Mouse (Mus musculus) inflammation-experienced regulatory T-cells, adult 6 months (primary cell): ENCODE results near the gene Clip1. TPM values are rescaled to one million over a fixed set of nuclear protein-coding genes. Genes with fewer than 3 reads are reported as not detected.
"Not testable (repeated sequence)": the region's sequence is repeated elsewhere in the genome, so short reads cannot be mapped to it uniquely, and the experiment has no call there.

Source experiments
- ATAC-seq: one replicate; pipeline ENCODE4 v1.8.0; 2017
- polyA plus RNA-seq, 3 experiments: library from polyadenylated mRNA; unstranded; fragments of 100-300 nt; shearing (Covaris generic); gene quantifications; one replicate each; pipeline ENCODE4 v1.2.1; 2017

Gene Clip1
- 10 to 100 TPM; 41.5 to 56.4 (median 51.1) TPM for polyA plus RNA-seq

DNA sequence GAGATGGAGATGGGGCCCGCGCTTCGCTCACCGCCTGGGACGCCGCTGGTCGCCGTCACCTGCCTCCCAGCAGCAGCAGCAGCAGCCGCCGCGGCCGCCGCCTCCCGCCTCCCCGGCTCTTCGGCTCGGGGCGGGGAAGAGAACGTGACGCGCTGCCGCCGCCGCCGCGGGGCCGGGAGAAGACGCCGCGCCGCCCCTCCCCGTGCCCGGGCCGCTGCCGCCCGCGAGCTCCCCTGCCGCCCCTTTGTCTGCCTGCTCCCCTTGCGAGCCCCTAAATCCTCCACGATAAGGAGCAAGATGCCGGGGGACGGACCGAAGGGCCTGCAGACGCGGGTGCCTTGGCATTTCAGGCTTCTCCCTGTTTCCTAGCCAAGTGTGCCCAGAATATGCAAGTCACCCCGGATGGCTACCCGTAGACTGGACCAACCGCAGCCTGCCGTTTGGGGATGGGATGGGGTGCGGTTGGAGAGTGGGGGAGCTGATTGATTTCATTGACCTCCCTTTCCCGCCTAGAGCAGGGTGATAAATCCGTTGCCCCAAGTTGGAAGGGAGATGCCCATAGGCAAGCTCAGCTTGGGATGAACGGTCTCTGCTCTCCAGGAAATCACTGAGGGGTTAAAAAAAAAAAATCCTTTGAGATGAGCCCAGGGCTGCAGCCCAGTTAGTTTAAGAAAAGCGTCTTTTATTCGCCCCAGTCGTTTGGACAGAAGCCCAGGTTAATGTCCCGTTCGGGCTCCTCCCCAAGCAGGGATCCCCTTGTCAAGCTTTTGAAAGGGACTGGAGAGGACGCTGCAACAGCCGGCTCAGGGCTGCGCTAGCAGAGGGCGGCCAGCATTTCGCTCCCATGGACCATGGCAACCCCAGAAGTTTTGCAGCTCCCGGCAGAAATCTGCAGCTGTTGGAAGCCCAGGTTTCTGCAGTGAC, at the start of gene Clip1:
Clip1 (minus strand) TSS at position 398 of the 924 bp plus-strand sequence.
- peak; percentile 59 for ATAC-seq

DNA sequence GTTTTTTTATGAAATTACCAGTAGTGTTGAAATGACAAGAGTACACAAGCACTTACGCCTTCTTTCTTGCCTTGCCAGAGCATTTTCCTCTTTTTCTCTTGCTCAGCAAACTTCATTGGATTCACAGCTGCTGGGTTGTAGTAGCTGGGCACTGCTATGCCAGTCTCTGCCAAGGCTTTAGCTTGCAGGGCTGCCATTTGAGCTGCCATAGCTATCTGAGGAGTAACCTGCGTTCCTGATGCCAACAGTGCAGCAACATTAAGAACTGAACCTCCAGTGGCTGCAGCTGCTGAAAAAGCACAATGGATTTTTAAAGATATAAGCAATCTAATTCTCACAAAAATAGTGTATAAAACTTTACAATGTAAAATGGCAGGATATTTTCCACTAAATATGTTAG, 46.6 kb upstream of the Clip1 start:
- no peak for ATAC-seq

DNA sequence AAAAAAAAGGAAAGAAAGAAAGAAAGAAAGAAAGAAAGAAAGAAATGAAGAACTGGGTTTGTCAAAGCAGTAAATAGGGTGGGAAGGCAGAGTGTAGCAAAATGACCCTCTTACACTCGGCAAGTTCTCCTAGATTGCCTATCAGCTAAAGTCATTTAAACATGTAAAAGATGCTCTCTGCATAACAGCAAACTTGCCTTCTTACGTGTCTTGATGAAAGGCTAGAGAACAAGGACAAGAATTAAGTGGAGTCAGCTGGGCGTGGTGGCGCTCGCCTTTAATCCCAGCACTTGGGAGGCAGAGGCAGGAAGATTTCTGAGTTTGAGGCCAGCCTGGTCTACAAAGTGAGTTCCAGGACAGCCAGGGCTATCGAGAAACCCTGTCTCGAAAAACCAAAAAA, 39.4 kb upstream of the Clip1 start:
- not testable (repeated sequence) for ATAC-seq

DNA sequence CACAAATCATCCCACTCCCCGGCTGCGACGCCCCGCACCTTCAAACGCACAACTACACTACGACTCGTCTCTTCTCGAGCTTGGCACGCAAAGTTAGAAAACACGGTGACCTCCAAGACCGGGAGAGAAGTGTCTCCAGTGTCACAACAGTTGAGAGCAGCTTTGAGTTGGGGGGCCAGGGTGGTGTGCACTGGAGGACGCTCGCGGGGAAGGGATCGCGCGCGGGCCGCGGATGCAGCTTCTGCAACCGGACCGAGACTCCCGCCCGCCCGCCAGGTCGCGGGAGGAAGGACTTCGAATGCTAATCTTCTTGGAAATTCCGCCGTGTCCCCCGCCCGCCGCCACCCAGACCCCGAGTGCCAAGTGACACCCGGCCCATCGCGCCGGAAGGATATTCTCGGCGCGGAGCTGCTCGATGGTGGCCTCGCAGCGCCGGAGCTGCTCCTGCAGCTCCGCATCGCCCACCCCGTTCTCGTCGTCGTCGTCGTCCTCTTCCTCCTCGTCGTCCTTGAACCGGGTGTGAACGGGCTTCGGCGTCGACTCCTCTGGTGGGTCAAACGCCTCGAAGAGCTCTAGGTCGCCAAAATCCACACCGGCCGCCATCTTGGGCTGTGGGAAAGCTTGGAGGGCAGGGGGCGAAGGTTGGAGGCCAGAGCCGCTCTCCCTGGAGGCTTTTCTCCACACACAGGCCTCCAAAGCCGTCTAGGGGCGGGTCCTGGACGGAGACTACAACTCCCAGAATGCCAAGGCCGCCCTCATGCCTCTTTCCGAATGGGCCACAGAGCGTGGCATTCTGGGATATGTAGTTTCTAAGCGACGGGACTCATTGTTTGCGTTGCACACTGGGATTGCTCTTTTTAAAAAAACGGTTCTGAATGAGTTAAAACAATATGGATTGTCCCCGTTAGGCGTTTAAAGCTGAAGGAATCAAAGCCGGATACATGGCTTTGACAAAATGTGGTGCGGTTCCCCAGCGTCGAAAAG, 36.2 kb upstream of the Clip1 start, which contains the start of gene Zcchc8:
Zcchc8 (minus strand) TSS at position 773 of the 984 bp plus-strand sequence.
- ATAC-seq = peak; percentile 99

DNA sequence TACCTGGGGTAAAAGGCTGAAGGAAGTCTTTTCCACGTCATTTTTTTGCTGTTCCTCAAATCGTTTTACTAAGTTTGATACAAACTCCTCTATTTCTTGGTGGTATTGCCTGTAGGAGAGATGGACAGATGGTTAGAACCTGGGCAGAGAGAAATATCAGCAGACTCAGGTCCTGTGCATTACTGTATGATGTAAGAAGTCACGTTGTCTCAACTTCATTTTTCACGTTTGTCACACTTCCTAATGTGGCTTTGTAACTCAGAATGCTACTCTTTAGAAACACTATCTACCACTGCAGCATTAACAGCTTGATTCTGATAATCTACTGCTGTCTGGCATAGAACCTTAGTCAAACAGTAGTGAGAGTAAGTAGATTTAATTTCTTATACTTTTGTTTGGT, 30.2 kb upstream of the Clip1 start:
- ATAC-seq = no peak

DNA sequence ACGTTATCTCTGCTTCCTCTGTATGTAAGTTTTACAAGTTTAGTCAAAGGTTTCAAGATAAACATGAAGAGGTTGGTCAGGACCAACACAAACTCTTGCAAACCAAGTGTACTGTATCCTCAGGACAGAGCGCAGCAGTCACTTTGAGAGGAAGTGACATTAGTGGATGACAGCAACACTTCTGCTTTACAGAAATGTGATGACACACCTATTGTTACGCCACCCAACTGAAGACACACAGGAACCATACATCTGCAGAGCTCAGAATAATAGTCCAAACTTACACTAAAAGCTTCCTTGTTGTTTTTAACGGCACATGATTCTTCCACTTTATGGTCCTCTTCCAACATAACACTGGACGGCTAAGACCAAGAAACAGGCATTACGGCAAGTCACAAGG, 29.4 kb upstream of the Clip1 start:
- ATAC-seq = no peak

DNA sequence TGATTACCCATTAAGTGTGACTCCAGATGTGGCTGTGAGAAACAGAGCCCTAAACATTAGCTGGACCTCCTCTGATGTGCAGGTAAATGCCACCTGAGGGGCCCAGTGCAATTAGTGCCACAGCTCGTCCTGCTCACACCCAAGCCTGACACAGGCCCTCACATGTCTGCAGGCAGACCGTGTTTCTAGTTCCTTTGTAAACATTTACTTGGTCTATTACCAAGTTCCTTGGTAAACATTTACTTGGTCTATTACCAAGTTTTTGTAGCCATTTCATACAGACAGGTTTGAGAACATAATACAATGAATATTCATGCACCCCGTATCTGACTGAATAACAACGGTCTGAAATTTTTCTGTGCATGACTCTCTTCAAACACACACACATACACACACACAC, 25.2 kb upstream of the Clip1 start:
- no peak for ATAC-seq

DNA sequence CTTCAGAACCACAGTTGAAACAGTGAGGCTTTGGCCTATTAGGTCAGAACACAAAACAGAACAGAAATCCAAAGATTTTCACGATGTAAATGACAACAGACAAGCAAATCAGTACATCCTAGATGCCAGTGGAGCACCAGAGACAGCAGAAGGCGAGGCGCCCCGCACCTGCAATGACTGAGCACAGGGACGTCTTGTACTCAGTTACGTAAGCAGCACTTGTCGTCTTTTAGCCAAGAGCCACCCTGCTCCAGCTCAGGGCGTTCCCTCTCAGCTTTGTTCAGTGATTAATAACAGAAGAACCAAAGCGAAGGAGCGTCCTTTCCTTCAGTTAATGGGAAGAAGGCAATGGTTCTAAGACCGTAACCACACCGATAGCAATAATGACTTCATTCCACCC, 24.2 kb upstream of the Clip1 start:
- no peak for ATAC-seq

DNA sequence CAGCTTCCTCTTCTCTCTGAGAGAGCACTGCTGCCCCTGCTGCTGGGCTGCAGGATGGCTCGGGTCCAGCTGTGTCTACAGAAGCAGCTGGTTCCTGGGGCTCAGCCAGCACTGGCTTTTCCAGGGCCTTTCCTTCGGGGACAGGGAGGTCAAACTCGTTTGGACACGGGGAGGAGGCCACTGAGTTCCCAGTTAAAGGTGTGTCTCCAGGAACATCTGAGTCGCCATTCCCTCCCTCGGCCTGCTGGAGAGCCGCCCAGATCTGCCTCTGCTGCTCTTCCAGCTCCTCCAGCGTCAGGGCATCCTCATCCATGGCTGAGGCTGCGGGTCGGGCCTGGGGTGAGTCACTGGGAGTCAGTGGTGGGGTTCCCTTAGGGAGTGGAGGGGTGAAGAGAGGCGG, 16.2 kb upstream of the Clip1 start:
- no peak for ATAC-seq

DNA sequence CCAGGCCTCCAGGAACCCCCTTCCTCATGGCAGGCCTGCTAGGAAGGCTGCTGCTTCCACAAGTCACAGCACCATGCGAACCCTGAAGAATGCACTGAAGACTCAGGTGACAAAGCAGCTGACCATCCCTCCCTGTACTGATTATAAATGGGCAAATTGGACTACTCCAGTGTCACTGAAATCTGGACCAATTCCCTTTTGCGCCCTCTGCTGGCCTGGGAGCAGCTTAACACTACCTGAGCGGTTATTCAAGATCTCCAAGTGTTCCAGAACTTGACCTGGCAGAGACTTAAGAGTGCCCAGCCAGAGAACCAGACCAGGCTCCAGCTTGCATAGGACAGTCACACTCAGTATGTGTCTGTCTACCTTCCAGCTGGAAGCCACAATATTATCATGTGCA, 14.8 kb upstream of the Clip1 start:
- no peak for ATAC-seq

DNA sequence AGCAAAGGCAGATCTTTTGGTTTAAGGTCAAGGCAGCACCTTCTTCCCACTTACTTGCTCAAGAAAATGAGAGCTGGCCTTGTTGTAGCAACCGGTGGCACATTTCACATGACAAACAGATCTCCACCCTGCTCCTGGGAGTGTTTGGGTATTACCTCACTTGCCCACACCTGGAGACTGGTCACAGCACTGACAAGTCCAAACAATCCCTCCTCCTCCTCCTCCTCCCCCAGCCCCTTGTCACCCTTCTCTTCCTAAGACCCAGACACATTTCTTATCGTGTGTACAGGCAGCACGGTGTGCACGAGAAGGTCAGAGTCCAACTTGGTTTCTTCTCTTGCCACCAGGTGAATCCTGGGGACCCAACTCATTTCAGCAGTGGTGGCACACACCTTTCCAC, 12.5 kb upstream of the Clip1 start:
- ATAC-seq = no peak

DNA sequence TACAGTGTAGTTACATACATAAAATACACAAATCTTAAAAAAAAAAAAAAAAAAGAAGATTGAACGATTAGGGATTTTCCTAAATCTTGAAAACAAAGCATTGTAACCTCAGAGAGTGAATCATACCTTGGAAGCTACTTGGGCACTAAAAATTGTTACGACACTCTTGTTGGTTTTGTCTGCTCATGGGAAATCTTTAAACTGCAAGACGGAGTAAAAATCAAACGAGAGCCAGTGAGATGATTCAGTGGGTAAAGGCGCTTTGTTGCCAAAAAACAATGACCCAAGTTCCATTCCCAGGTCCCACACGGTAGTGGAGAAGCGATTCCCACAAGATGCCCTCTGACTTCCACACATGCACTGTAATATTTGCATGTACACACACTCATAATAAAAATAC, 11.8 kb upstream of the Clip1 start:
- no peak for ATAC-seq

DNA sequence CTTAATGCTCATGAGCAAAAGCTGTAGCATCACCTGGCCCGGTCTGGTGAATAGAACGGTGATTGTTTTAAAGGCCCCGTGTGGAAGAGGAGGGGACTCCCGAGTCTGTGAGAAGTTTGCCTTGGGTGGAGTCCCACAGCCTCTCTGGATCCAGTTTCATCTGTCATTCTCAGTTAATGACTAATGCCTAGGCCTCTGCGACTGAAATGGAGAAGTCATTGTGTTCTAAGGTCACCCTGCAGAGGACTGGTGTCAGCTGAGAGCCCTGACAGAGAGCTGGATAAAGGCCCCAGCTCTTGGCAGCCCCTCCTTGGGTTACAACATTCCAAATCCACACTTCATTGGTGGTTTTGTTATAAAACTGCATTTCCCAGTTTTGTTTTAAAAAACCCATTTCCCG, 10.1 kb upstream of the Clip1 start:
- no peak for ATAC-seq

DNA sequence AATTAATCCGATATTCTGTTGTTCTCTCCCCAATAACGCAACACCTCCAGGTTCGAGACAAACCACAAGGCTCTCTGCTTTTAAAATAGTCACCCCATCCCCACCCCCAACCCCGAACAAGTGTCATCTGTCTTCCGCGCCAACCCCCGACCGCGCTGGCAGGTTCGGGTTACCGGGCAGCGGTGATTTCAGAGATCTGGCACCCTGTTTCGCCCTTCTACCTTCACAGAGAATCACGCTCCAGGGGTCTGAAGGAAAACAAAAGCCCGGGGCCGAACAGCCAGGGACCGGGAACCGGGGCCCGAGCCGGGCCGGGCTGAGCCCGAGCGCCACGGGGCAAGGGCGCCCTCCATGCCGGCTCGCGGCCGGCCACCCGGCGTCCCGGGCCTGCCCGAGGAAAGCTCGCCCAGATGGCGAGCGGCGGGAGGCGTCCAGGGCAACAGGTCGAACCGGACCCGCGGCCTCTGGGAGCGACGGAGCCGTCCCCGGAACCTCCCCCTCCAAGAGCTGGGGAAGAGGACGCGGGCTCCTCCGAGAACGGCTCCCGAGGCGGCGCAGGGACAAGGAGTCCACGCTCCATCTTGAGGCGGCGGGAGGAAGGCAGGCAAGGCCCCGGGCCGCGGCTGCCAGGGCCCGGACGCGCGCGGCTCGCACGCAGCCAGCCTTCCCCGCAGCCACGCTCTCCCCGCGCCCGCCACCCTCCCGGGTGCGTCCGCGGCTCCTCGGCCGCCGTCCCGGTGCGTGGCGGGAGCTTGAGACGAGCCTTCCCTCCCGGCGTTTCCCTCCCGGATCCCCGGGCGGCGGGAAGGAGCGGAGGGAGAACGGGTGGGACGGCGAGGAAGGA, 819 bp downstream of the Clip1 start:
- peak; percentile 44 for ATAC-seq

DNA sequence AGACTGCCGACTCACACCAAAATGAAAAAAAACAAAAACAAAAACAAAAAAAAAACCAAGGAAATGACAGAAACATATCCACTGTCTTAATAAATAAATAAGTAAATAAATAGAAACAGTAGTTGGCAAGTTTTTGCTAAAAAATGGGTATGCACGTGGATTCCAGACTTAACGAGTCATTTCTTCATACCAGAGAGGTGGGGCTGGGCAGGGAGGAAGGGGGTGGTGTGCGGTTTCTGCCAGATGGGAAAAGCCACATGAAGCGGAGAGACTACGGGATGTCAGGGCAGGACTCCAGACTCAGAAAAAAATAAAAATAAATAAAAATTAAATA, 1.4 kb downstream of the Clip1 start:
- ATAC-seq = no peak

DNA sequence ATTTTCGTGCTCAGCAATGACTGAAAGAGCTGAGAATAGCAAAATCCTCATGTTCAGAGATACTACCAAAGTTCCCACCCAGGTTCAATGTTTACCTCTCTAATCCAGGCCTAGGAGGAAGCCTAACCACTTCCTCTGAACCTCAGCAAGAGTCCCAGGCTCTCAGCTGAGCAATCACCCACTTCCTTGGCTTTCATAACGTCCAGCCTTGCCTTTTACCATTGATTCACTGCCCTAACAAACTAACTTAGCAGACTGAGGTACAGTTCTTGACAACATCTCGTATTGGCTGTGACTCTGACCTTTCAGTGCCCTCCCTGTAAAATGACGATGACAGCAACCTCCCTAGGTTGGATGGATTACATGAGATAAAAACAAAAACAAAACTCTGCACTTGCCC, 2.0 kb downstream of the Clip1 start:
- ATAC-seq = peak; percentile 76

DNA sequence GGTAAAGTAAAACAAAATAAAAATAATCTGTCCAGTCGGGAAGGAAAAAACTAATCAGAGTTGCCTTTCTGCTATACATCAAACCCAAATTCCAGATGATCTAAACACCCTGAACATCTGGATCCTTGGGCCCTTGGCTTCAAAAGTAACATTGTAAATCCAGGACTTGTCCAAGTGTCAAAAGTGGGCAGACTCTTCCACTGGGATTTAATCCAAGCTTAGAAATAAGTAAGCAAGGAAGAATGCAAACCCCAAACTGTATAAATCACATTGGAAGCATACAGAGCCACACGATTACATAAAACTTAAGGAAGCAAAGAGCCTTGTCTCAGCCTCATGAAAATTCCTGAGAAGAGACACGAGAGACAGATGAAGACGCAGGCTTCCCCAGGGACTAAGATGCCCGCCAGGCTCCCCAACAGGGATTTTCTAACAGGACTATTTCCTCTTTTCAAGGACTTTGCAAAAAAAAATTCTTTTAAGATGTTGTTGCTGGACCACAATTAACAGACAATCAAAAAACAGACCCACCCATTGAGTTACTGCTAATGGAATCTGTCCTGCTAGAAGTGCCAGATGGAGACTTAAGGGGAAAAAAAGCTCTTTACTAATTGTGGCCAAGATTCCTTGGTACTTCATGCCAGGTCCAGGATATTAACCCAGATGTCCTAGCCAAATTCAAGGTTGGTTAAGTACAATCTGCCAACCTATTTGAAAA, 4.7 kb downstream of the Clip1 start:
- no peak for ATAC-seq

DNA sequence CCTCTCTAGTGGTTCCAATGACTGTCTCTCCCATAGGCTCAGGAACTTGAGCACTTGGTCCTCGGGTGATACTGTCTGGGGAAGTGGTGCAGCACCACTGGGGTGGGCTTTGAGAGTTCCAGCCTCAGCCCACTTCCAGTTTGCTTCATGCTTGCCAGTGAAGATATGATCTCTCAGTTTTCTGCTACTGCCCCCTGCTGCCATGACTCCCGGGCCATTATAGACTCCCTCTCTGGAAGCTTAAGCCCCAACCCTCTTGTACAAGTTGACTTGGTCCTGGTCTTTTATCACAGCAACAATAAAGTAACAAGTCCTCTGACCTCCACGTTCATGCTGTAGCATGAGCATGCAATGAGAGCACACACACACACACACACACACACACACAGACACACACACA, 5.3 kb downstream of the Clip1 start:
- no peak for ATAC-seq

DNA sequence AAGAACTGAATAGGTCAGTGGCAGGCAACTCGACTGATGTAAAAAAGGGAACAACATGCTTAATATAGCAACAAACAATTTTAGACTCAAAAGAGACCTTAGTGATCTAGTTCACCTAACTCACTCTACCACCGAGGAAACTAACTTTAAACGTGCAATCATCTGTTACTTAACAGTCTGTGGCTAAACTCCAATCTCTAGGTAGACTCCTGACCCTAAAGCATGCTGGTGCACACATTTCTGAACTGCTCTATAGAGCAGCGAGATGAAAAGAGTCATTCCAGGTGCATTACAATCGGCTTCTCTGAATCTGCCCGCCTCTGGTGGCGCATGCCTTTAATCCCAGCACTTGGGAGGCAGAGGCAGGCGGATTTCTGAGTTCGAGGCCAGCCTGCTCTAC, 8.7 kb downstream of the Clip1 start:
- no peak for ATAC-seq

DNA sequence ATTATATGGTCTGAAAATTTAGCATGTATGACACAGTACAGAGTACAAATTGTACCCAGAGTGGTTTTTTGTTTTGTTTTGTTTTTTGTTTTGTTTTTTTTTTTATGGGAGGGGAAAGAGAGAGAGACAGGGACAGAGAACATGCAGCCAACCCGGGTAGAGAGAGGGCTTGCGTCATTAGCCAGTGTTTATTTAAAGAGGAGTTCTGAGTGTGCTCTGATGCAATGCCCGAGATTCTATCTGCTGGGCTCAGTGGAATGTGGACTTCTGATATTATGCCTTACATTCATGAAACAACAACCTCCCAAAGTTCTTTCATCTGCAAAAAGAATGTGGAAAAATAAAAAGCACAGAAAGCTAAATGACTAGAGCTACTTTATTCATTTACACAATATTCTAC, 9.2 kb downstream of the Clip1 start:
- no peak for ATAC-seq

DNA sequence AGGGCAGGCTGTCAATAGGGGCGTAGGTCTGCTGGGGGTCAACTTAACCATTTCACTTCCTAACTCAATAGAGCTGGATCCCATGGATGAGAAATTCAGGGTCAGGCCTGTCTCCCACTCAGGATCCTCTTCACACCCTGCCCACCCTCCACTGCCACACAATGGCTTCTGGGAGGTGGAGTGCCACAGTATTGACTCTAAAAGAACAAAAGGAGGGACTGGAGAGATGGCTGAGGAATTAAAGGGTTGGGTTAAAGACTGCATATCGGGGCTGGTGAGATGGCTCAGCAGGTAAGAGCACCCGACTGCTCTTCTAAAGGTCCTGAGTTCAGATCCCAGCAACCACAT, 13.0 kb downstream of the Clip1 start:
- ATAC-seq = no peak
